Comparison of ENCODE assay signal across 8 mouse cellular contexts in genomic region chr4:117914031-117914430, GRCm38 (mm10). TPM values are rescaled to one million over a fixed set of nuclear protein-coding genes. Genes with fewer than 3 reads are reported as not detected.
DNase-seq lines count a peak whose midpoint lies in the region; ATAC-seq and TF ChIP-seq lines count a peak whose summit lies in the region.

No protein-coding gene starts in this region.

- peak overlapping the region; percentile 75 for H3K9ac ChIP-seq in lung, embryonic 14.5 days
- peak overlapping the region; percentile 92 for H3K9ac ChIP-seq in midbrain, embryonic 13.5 days (replicated peaks)

- H3K4me2 ChIP-seq in lung, embryonic 14.5 days = peak overlapping the region; percentile 99
- H3K4me2 ChIP-seq in midbrain, embryonic 13.5 days (replicated peaks) = peak overlapping the region; percentile 100

- H3K36me3 ChIP-seq in lung, embryonic 14.5 days (ENCODE audit: insufficient read depth) = peaks cover 22% of the 10 kb centered on the region
- peaks cover 39% of the 10 kb centered on the region for H3K36me3 ChIP-seq in embryonic facial prominence, embryonic 10.5 days (replicated peaks)
- peaks cover 39% of the 10 kb centered on the region for H3K36me3 ChIP-seq in hindbrain, embryonic 10.5 days
- peaks cover 21% of the 10 kb centered on the region for H3K36me3 ChIP-seq in midbrain, embryonic 13.5 days

- no peak overlapping the region for H3K27ac ChIP-seq in lung, embryonic 14.5 days (ENCODE audit: low read depth)
- peak overlapping the region; percentile 98 for H3K27ac ChIP-seq in embryonic facial prominence, embryonic 10.5 days (replicated peaks)
- peak overlapping the region; percentile 99 for H3K27ac ChIP-seq in hindbrain, embryonic 10.5 days
- H3K27ac ChIP-seq in midbrain, embryonic 13.5 days = no peak overlapping the region

- DNase-seq in lung, embryonic 14.5 days = no peak
- no peak for DNase-seq in lung, postnatal 36 days
- no peak for DNase-seq in embryonic facial prominence, embryonic 10.5 days (ENCODE audit: low spot score)
- DNase-seq in hindbrain, embryonic 10.5 days (ENCODE audit: low spot score) = no peak
- no peak for DNase-seq in urinary bladder, adult 18-20 months (ENCODE audit: low spot score in 2 of 2)
- DNase-seq in right cerebral cortex, postnatal 10 days (ENCODE audit: low spot score in 2 of 2) = no peak

- no peaks in the 10 kb centered on the region for H3K9me3 ChIP-seq in lung, embryonic 14.5 days (ENCODE audit: low read depth, low read length)
- H3K9me3 ChIP-seq in embryonic facial prominence, embryonic 10.5 days = no peaks in the 10 kb centered on the region
- no peaks in the 10 kb centered on the region for H3K9me3 ChIP-seq in hindbrain, embryonic 10.5 days
- no peaks in the 10 kb centered on the region for H3K9me3 ChIP-seq in midbrain, embryonic 13.5 days

- no peak for ATAC-seq in lung, embryonic 14.5 days (ENCODE audit: insufficient read depth)
- peak; percentile 9; the same call in 1 of the 2 replicates for ATAC-seq in midbrain, embryonic 13.5 days
- no peak for ATAC-seq in CD4-positive, CD25-positive, alpha-beta regulatory T cell, adult 4 months

- no peaks in the 10 kb centered on the region for H3K27me3 ChIP-seq in lung, embryonic 14.5 days (ENCODE audit: insufficient read depth, low read length)
- H3K27me3 ChIP-seq in embryonic facial prominence, embryonic 10.5 days (replicated peaks; ENCODE audit: low read depth, poor library complexity, severe bottlenecking) = no peaks in the 10 kb centered on the region
- no peaks in the 10 kb centered on the region for H3K27me3 ChIP-seq in hindbrain, embryonic 10.5 days (ENCODE audit: insufficient read depth, poor library complexity, severe bottlenecking)
- H3K27me3 ChIP-seq in midbrain, embryonic 13.5 days = no peaks in the 10 kb centered on the region

- H3K4me3 ChIP-seq in lung, embryonic 14.5 days (ENCODE audit: low read depth, low read length) = peak overlapping the region; percentile 81
- H3K4me3 ChIP-seq in embryonic facial prominence, embryonic 10.5 days = peak overlapping the region; percentile 88
- peak overlapping the region; percentile 73 for H3K4me3 ChIP-seq in hindbrain, embryonic 10.5 days
- peak overlapping the region; percentile 93 for H3K4me3 ChIP-seq in midbrain, embryonic 13.5 days (replicated peaks)

- TF ChIP-seq CTCF in lung, embryonic 14.5 days (IDR thresholded peaks at IDR 0.05; ENCODE audit: low read depth) = no peak

- WGBS in lung, embryonic 14.5 days = 20% methylated on average over 8 of the region's 8 CpGs
- WGBS in embryonic facial prominence, embryonic 10.5 days = 23% methylated on average over 8 of the region's 8 CpGs
- WGBS in hindbrain, embryonic 10.5 days = 20% methylated on average over 8 of the region's 8 CpGs
- 16% methylated on average over 8 of the region's 8 CpGs for WGBS in midbrain, embryonic 13.5 days

- H3K4me1 ChIP-seq in lung, embryonic 14.5 days (ENCODE audit: insufficient read depth) = peaks cover 19% of the 10 kb centered on the region
- peaks cover 35% of the 10 kb centered on the region for H3K4me1 ChIP-seq in embryonic facial prominence, embryonic 10.5 days
- peaks cover 62% of the 10 kb centered on the region for H3K4me1 ChIP-seq in hindbrain, embryonic 10.5 days (replicated peaks)
- H3K4me1 ChIP-seq in midbrain, embryonic 13.5 days (replicated peaks) = peaks cover 61% of the 10 kb centered on the region

RNA-seq across cellular contexts. Expression of gene Ipo13, which starts 0.8 kb away (rescaled TPM):
- polyA plus RNA-seq in lung, embryonic 14.5 days (2014; fragmentation: Nextera tagmentation; extraction: Ambion mirVana) = 39.2 and 44.2 TPM in 2 replicates
- polyA plus RNA-seq in embryonic facial prominence, embryonic 10.5 days (2016; fragmentation: Nextera tagmentation; extraction: Ambion mirVana) = 62.8 and 72.3 TPM in 2 replicates
- 71.1 and 79.5 TPM in 2 replicates for polyA plus RNA-seq in hindbrain, embryonic 10.5 days (2016; fragmentation: Nextera tagmentation; extraction: Ambion mirVana)
- 66.2 and 72.9 TPM in 2 replicates for polyA plus RNA-seq in midbrain, embryonic 13.5 days (2015; fragmentation: Nextera tagmentation; extraction: Ambion mirVana)
- 10 to 100 TPM; 15.7 to 21.2 TPM for polyA plus RNA-seq in CD4-positive, CD25-positive, alpha-beta regulatory T cell, adult 4 months (2017; shearing (Covaris generic))

RNA-seq across cellular contexts. Expression of gene Artn, which starts 15.5 kb away (rescaled TPM):
- polyA plus RNA-seq in lung, embryonic 14.5 days (2014; fragmentation: Nextera tagmentation; extraction: Ambion mirVana) = 2.5 and 3.3 TPM in 2 replicates
- 3.1 and 6.7 TPM in 2 replicates for polyA plus RNA-seq in embryonic facial prominence, embryonic 10.5 days (2016; fragmentation: Nextera tagmentation; extraction: Ambion mirVana)
- polyA plus RNA-seq in hindbrain, embryonic 10.5 days (2016; fragmentation: Nextera tagmentation; extraction: Ambion mirVana) = 1.4 and 1.8 TPM in 2 replicates
- polyA plus RNA-seq in midbrain, embryonic 13.5 days (2015; fragmentation: Nextera tagmentation; extraction: Ambion mirVana) = 0.30 TPM in 2 replicates
- not detected for polyA plus RNA-seq in CD4-positive, CD25-positive, alpha-beta regulatory T cell, adult 4 months (2017; shearing (Covaris generic))

RNA-seq across cellular contexts. Expression of gene Dph2, which starts 22.2 kb away (rescaled TPM):
- polyA plus RNA-seq in lung, embryonic 14.5 days (2014; fragmentation: Nextera tagmentation; extraction: Ambion mirVana) = 21.4 and 21.7 TPM in 2 replicates
- polyA plus RNA-seq in embryonic facial prominence, embryonic 10.5 days (2016; fragmentation: Nextera tagmentation; extraction: Ambion mirVana) = 24.8 and 26.6 TPM in 2 replicates
- polyA plus RNA-seq in hindbrain, embryonic 10.5 days (2016; fragmentation: Nextera tagmentation; extraction: Ambion mirVana) = 27.1 and 27.5 TPM in 2 replicates
- polyA plus RNA-seq in midbrain, embryonic 13.5 days (2015; fragmentation: Nextera tagmentation; extraction: Ambion mirVana) = 26.0 and 26.1 TPM in 2 replicates
- polyA plus RNA-seq in CD4-positive, CD25-positive, alpha-beta regulatory T cell, adult 4 months (2017; shearing (Covaris generic)) = 10 to 100 TPM; 33.3 to 40.3 TPM

RNA-seq across cellular contexts. Expression of gene Atp6v0b, which starts 26.9 kb away (rescaled TPM):
- 139 and 150 TPM in 2 replicates for polyA plus RNA-seq in lung, embryonic 14.5 days (2014; fragmentation: Nextera tagmentation; extraction: Ambion mirVana)
- 157 and 162 TPM in 2 replicates for polyA plus RNA-seq in embryonic facial prominence, embryonic 10.5 days (2016; fragmentation: Nextera tagmentation; extraction: Ambion mirVana)
- 208 and 263 TPM in 2 replicates for polyA plus RNA-seq in hindbrain, embryonic 10.5 days (2016; fragmentation: Nextera tagmentation; extraction: Ambion mirVana)
- polyA plus RNA-seq in midbrain, embryonic 13.5 days (2015; fragmentation: Nextera tagmentation; extraction: Ambion mirVana) = 458 and 469 TPM in 2 replicates
- 10 to 100 TPM; 91.3 to 92.4 TPM for polyA plus RNA-seq in CD4-positive, CD25-positive, alpha-beta regulatory T cell, adult 4 months (2017; shearing (Covaris generic))

RNA-seq across cellular contexts. Expression of gene B4galt2, which starts 30.7 kb away (rescaled TPM):
- 27.6 and 31.8 TPM in 2 replicates for polyA plus RNA-seq in lung, embryonic 14.5 days (2014; fragmentation: Nextera tagmentation; extraction: Ambion mirVana)
- 24.7 and 27.2 TPM in 2 replicates for polyA plus RNA-seq in embryonic facial prominence, embryonic 10.5 days (2016; fragmentation: Nextera tagmentation; extraction: Ambion mirVana)
- 22.7 and 31.7 TPM in 2 replicates for polyA plus RNA-seq in hindbrain, embryonic 10.5 days (2016; fragmentation: Nextera tagmentation; extraction: Ambion mirVana)
- polyA plus RNA-seq in midbrain, embryonic 13.5 days (2015; fragmentation: Nextera tagmentation; extraction: Ambion mirVana) = 42.7 and 42.8 TPM in 2 replicates
- polyA plus RNA-seq in CD4-positive, CD25-positive, alpha-beta regulatory T cell, adult 4 months (2017; shearing (Covaris generic)) = not detected

Comparison
In these comparisons a context has a peak if more than half of its experiments do, and no peak if none do; other contexts are left out.
1. H3K27ac ChIP-seq: peak in embryonic facial prominence, embryonic 10.5 days (single experiment) and hindbrain, embryonic 10.5 days (single experiment); none in lung, embryonic 14.5 days (single experiment) and midbrain, embryonic 13.5 days (single experiment).
2. Peak in every context shown above with its lines, with median percentiles within 50 percentile points of each other: H3K4me3 ChIP-seq.